Mouse (Mus musculus): ENCODE measurements around the gene Gast. TPM values are rescaled to one million over a fixed set of nuclear protein-coding genes. Genes with fewer than 3 reads are reported as not detected.

The Gast gene
- polyA plus RNA-seq, 1 experiment from 2014 or later, result 0.77 TPM

- no peak overlapping the region for H3K27ac ChIP-seq (ENCODE audit: low read length)
Measured at GRCm38 (mm10) chr11:100385016-100385415, 50.8 kb downstream of the Gast start.

GRCm38 (mm10) chr11:100386586-100386985 lies 52.4 kb downstream of the Gast start:
- peaks cover 24% of the 10 kb centered on the region for H3K36me3 ChIP-seq (ENCODE audit: control insufficient read depth, insufficient read depth, low read length)
- ATAC-seq, result peak; percentile 89
- 47% methylated on average over 5 of the region's 5 CpGs for WGBS
- peak overlapping the region; percentile 44; the same call in 1 of the 2 replicates for H3K9ac ChIP-seq (ENCODE audit: low read depth, low read length)
- no peaks in the 10 kb centered on the region for H3K9me3 ChIP-seq (ENCODE audit: control insufficient read depth, low read length)
- no peaks in the 10 kb centered on the region for H3K27me3 ChIP-seq (replicated peaks; ENCODE audit: control insufficient read depth, insufficient read depth, low read length)
- peak overlapping the region; percentile 85 for H3K27ac ChIP-seq (ENCODE audit: low read length)
- peak overlapping the region; percentile 32 for H3K4me2 ChIP-seq (ENCODE audit: low read depth, low read length)
- peak overlapping the region; percentile 12; the same call in 1 of the 2 replicates for H3K4me3 ChIP-seq (ENCODE audit: low read length)
- peaks cover 54% of the 10 kb centered on the region for H3K4me1 ChIP-seq (ENCODE audit: control insufficient read depth, insufficient read depth, low read length)

More at GRCm38 (mm10) chr11:100385016-100385415, 50.8 kb downstream of the Gast start:
- Histone ChIP-seq H3K27me3 (replicated peaks; ENCODE audit: control insufficient read depth, insufficient read depth, low read length) (no peaks in the 10 kb centered on the region), H3K36me3 (ENCODE audit: control insufficient read depth, insufficient read depth, low read length) (peaks cover 32% of the 10 kb centered on the region), H3K4me3 (ENCODE audit: low read length) (no peak overlapping the region), H3K4me1 (ENCODE audit: control insufficient read depth, insufficient read depth, low read length) (peaks cover 39% of the 10 kb centered on the region), H3K9me3 (ENCODE audit: control insufficient read depth, low read length) (no peaks in the 10 kb centered on the region), H3K9ac (ENCODE audit: low read depth, low read length) (no peak overlapping the region), H3K4me2 (ENCODE audit: low read depth, low read length) (no peak overlapping the region)
- ATAC-seq, result no peak
- 92% methylated on average over 3 of the region's 3 CpGs for WGBS

Other genes starting within 250 kb of the Gast start
- not detected in 2 replicates for gene Krt32, start 246.2 kb upstream of the Gast start, polyA plus RNA-seq (2015; fragmentation: Nextera tagmentation; extraction: Ambion mirVana)
- gene Krt35, start 238.2 kb upstream of the Gast start, polyA plus RNA-seq (2015; fragmentation: Nextera tagmentation; extraction: Ambion mirVana), result 0.07 and 0.12 TPM in 2 replicates
- gene Krt36, start 228.8 kb upstream of the Gast start, polyA plus RNA-seq (2015; fragmentation: Nextera tagmentation; extraction: Ambion mirVana), result 0.10 TPM in 1 of 2 replicates, not detected in the other
- gene Krt13, start 212.8 kb upstream of the Gast start, polyA plus RNA-seq (2015; fragmentation: Nextera tagmentation; extraction: Ambion mirVana), result 0.29 TPM in 1 of 2 replicates, not detected in the other
- 2.2 and 4.5 TPM in 2 replicates for gene Krt15, start 198.5 kb upstream of the Gast start, polyA plus RNA-seq (2015; fragmentation: Nextera tagmentation; extraction: Ambion mirVana)
- 884 and 955 TPM in 2 replicates for gene Krt19, start 185.7 kb upstream of the Gast start, polyA plus RNA-seq (2015; fragmentation: Nextera tagmentation; extraction: Ambion mirVana)
- gene Krt9, start 141.2 kb upstream of the Gast start, polyA plus RNA-seq (2015; fragmentation: Nextera tagmentation; extraction: Ambion mirVana), result not detected in 2 replicates
- 7.3 and 7.9 TPM in 2 replicates for gene Krt14, start 126.9 kb upstream of the Gast start, polyA plus RNA-seq (2015; fragmentation: Nextera tagmentation; extraction: Ambion mirVana)
- not detected in 2 replicates for gene Krt16, start 85.5 kb upstream of the Gast start, polyA plus RNA-seq (2015; fragmentation: Nextera tagmentation; extraction: Ambion mirVana)
- gene Krt17, start 73.4 kb upstream of the Gast start, polyA plus RNA-seq (2015; fragmentation: Nextera tagmentation; extraction: Ambion mirVana), result 11.5 and 11.8 TPM in 2 replicates
- not detected in 2 replicates for gene Krt42, start 64.5 kb upstream of the Gast start, polyA plus RNA-seq (2015; fragmentation: Nextera tagmentation; extraction: Ambion mirVana)
- 1,811 and 1,878 TPM in 2 replicates for gene Eif1, start 14.5 kb upstream of the Gast start, polyA plus RNA-seq (2015; fragmentation: Nextera tagmentation; extraction: Ambion mirVana)
- 12.6 and 13.5 TPM in 2 replicates for gene Hap1, start 21.7 kb downstream of the Gast start, polyA plus RNA-seq (2015; fragmentation: Nextera tagmentation; extraction: Ambion mirVana)
- gene Jup, start 63.4 kb downstream of the Gast start, polyA plus RNA-seq (2015; fragmentation: Nextera tagmentation; extraction: Ambion mirVana), result 165 and 179 TPM in 2 replicates
- 36.9 and 38.5 TPM in 2 replicates for gene P3h4, start 80.4 kb downstream of the Gast start, polyA plus RNA-seq (2015; fragmentation: Nextera tagmentation; extraction: Ambion mirVana)
- gene Fkbp10, start 81.3 kb downstream of the Gast start, polyA plus RNA-seq (2015; fragmentation: Nextera tagmentation; extraction: Ambion mirVana), result 72.7 and 78.1 TPM in 2 replicates
- gene Nt5c3b, start 107.4 kb downstream of the Gast start, polyA plus RNA-seq (2015; fragmentation: Nextera tagmentation; extraction: Ambion mirVana), result 82.5 and 85.8 TPM in 2 replicates
- 0.37 and 0.39 TPM in 2 replicates for gene Klhl10, start 107.5 kb downstream of the Gast start, polyA plus RNA-seq (2015; fragmentation: Nextera tagmentation; extraction: Ambion mirVana)
- 4.0 TPM in 2 replicates for gene Klhl11, start 138.3 kb downstream of the Gast start, polyA plus RNA-seq (2015; fragmentation: Nextera tagmentation; extraction: Ambion mirVana)
- gene Acly, start 193.6 kb downstream of the Gast start, polyA plus RNA-seq (2015; fragmentation: Nextera tagmentation; extraction: Ambion mirVana), result 131 and 132 TPM in 2 replicates
- 0.24 and 0.45 TPM in 2 replicates for gene Ttc25, start 211.2 kb downstream of the Gast start, polyA plus RNA-seq (2015; fragmentation: Nextera tagmentation; extraction: Ambion mirVana)
- gene Cnp, start 240.5 kb downstream of the Gast start, polyA plus RNA-seq (2015; fragmentation: Nextera tagmentation; extraction: Ambion mirVana), result 27.7 and 28.4 TPM in 2 replicates

Measured in intestine, embryonic 16.5 days (tissue).